Mouse (Mus musculus) bone marrow macrophage, adult 2 months (primary cell): ENCODE measurements at regions not wholly inside any gene's neighbourhood (a gene's known extent, or its start where the extent isn't known, plus 50 kb on each side); places are given as distances from the start of the nearest gene placed in this dataset.

Source experiments
- H3K27ac ChIP-seq: 2 replicates; pipeline ENCODE4 v1.5.1; 2012; ENCODE audit warnings: low read depth, low read length; ENCODE audit not compliant: insufficient read depth
- H3K4me1 ChIP-seq: 2 replicates; pipeline ENCODE4 v1.6.1; 2012; ENCODE audit warnings: low read length; ENCODE audit not compliant: control insufficient read depth, insufficient read depth
- H3K4me3 ChIP-seq: 2 replicates; pipeline ENCODE4 v1.5.1; 2012; ENCODE audit warnings: mild to moderate bottlenecking, low read length, moderate library complexity; ENCODE audit not compliant: insufficient read depth
- CTCF ChIP-seq: IDR thresholded peaks from 2 replicates; pipeline ENCODE4 v1.5.1; 2012; ENCODE audit warnings: low read depth, mild to moderate bottlenecking, low read length, moderate library complexity
- POLR2A ChIP-seq: IDR thresholded peaks from 2 replicates; pipeline ENCODE4 v1.6.1; 2012; ENCODE audit warnings: mild to moderate bottlenecking, low read depth, low read length, borderline replicate concordance

DNA sequence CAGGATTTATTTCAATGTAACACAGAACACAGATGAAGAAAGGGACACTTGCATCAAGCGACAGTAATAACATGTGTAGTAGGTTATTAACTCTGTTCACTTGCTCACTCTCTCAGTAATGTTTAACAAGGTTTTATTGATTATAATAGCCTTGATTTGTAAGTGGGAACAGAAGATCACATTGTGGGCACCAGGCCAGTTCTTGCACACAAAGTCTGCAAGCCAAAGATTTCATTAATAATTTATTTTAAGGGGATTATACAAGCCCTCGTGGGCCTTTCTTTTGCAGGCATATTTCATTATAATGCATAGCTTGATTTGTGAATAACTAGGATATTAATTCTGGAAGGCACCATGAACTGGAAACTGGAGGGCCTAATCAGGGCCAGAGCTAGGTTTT, 83.0 kb downstream of the Aldh8a1 start:
- TF ChIP-seq POLR2A (no peak), CTCF (no peak)
- H3K4me1 ChIP-seq = no peaks in the 10 kb centered on the region
- no peak overlapping the region for H3K4me3 ChIP-seq
- no peak overlapping the region for H3K27ac ChIP-seq

DNA sequence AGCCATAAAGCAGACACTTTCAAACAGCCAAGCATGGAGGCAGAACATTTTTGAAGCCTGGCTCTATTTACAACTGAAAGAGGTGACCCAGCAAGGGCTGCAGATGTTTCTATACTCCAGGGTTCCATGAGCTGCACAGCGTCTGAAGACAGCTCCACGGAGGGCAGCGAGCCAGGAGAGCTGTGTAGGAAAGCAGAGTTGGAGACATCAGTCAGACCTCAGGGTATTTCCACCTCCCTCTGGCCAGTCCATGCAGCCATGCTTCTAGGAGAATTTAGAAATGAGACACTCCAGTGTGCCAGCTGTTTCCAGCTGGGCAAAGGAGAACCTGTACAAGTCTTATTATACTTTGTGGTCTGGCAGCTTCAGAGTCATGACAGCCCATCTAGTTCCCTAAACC, 85.8 kb downstream of the Aldh8a1 start:
- TF ChIP-seq CTCF (no peak), POLR2A (no peak)
- Histone ChIP-seq H3K4me3 (no peak overlapping the region), H3K27ac (no peak overlapping the region), H3K4me1 (no peaks in the 10 kb centered on the region)

DNA sequence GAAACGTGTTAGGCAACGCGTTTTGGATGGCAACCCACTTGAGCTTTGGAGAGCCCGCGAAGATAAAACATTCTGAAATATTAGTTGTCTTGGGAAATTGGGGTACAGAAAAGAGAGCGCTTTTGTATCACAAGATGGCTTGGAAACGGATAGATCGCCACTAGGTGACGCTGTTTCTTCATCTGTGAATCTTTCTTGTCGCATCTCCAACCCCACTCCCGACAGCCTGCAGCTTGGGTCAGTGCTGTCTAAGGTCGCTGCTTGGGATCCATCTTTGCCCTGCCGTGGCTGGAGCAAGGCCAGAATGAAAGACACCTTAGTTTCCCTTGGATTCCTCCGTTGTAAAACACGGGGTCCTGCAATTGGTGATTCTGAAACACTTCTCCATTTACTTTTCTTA, 88.3 kb downstream of the Aldh8a1 start:
- H3K27ac ChIP-seq = no peak overlapping the region
- no peak overlapping the region for H3K4me3 ChIP-seq
- peaks cover 6% of the 10 kb centered on the region; the same call in 1 of the 2 replicates for H3K4me1 ChIP-seq
- peak; percentile 92 for TF ChIP-seq CTCF
- TF ChIP-seq POLR2A = no peak

DNA sequence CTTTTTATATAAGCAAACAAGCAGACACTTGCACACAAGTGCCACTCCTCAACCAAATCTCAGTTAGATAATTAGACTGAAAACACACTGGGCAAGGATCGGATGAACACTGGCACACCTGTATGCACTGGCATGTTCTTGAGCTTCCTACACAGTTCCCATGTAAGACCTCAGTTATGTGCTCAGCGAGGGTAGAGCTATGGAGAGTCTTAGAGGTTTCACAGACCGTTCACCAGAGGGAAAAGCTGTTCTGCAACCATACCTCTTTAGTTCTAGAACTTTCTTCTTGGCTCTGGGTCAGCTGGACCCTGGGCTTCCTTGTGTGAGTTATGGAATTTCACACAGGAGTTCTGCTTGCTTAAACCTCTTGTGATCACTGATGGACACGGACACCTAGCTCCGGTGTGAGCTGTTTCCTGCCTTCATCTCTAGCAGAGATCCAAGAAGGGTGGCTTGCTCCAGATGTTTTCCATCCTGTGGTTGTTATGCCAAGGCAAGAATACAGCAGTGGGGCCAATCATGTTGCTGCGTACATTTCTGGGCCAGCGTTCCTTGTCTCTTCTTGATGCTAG, 88.8 kb downstream of the Aldh8a1 start:
- TF ChIP-seq POLR2A (no peak), CTCF (no peak)
- Histone ChIP-seq H3K4me3 (no peak overlapping the region), H3K4me1 (peaks cover 6% of the 10 kb centered on the region; the same call in 1 of the 2 replicates), H3K27ac (no peak overlapping the region)

DNA sequence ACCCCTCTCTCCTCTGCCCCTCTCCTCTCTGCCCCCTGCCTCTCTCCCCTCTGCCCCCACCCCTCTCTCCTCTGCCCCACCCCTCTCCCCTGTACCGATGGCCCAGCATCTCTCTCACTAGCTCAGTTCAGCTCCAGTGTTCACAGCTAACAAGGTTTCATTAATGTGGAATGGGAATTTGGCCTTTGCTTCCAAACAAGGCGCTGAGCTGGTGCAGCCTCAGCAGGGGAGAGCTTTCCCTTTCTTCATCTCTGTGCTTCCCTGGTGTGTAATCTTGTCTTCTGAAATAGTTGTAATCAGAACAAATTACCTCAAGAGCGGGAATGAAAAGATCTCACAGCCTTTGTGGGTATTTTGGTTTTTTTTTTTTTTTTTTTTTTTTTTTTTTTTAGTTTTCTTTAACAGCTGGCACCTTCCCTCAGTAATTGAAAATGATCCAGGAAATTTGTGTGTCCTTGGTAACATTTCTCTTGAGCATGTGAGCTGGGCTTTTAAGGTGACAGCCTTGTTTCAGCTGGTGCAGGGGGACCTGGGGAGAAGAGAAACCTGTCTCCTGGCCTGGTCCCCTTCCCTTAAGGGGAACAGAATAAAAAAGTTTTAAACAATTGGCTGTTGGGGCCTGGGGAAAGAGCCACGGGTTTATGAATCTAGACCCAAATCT, 90.5 kb downstream of the Aldh8a1 start:
- TF ChIP-seq POLR2A = no peak
- no peak for TF ChIP-seq CTCF
- peaks cover 6% of the 10 kb centered on the region; the same call in 1 of the 2 replicates for H3K4me1 ChIP-seq
- H3K27ac ChIP-seq = no peak overlapping the region
- no peak overlapping the region for H3K4me3 ChIP-seq

DNA sequence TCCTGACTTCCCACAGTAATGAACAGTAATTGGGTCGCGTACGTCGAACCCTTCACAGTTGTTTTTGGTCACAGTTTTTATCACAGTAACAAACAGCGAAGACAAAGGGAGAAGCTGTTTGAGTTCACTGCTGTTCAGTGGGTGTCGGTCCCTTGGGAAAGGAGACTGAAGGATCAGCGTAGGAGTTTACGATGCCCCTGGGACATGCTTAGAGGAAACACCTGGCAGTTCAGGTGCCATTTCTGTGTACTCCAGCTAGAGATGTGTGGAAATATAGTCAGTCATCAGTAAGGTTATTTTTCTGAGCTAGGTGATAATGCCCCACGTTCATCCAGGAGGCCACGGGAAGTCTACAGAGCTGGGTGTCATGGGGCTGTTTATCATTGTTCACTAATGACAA, 91.3 kb downstream of the Aldh8a1 start:
- H3K27ac ChIP-seq = no peak overlapping the region
- TF ChIP-seq CTCF (no peak), POLR2A (no peak)
- H3K4me3 ChIP-seq = no peak overlapping the region
- peaks cover 6% of the 10 kb centered on the region; the same call in 1 of the 2 replicates for H3K4me1 ChIP-seq

DNA sequence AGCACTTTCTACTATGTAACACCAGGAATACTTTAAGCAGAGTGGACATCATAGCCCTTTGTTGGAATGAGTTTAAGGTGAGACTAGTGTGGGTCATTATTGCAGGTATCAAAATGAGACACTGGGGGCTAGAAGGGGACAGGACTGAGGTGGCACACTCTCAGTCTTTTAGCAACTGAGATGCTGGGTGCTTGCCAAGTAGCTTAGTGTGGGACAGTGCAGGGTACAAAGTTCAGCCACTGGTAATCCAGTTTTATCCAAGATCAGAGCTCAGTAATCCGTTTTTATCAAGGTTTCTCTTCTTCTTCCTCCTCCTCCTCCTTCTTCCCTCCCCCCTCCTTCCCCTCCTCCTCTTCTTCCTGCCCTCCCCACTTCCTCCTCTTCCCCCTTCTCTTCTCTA, 92.9 kb downstream of the Aldh8a1 start:
- H3K4me1 ChIP-seq = peaks cover 6% of the 10 kb centered on the region; the same call in 1 of the 2 replicates
- no peak overlapping the region for H3K4me3 ChIP-seq
- TF ChIP-seq CTCF = no peak
- no peak for TF ChIP-seq POLR2A
- no peak overlapping the region for H3K27ac ChIP-seq

DNA sequence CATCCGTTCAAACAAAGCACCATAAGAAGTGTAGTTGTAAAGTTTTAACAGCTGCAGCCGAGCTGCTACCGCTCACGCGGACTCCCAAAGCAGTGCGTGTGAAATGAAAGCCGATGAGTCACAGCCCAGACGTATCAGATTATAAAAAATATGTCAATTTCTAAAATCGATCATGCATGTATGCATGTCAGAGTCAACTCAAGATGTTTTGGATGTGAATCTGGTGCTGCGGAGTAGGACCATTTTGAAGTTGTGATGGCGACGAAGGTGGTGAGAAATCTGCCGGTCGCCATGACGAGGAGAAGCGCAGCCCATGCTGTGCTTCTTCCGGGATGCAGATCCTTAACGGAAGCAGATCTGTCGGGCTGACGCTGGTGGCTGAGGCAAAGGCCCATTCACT, 93.5 kb downstream of the Aldh8a1 start:
- Histone ChIP-seq H3K27ac (no peak overlapping the region), H3K4me3 (no peak overlapping the region), H3K4me1 (peaks cover 6% of the 10 kb centered on the region; the same call in 1 of the 2 replicates)
- TF ChIP-seq POLR2A = no peak
- TF ChIP-seq CTCF = no peak

DNA sequence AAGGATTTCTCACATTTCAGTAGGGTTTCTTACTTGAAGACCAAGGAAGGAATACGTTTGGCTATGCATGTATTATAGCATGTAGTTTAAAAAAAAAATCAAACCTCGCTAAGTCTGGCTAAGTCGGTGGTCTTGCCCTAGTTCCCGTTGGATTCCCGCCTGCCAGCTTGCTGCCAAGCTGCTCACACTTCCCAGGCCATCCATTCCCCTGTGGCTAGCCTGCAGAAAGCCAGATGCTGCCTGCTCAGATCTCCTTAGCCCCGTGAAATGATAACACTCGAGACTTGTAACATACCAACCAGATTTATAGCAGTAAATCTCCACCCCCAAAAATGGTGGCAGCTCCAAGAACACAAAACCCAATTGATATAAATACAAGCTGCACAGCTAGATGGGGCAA, 97.2 kb downstream of the Aldh8a1 start:
- H3K4me3 ChIP-seq = no peak overlapping the region
- TF ChIP-seq POLR2A (no peak), CTCF (no peak)

DNA sequence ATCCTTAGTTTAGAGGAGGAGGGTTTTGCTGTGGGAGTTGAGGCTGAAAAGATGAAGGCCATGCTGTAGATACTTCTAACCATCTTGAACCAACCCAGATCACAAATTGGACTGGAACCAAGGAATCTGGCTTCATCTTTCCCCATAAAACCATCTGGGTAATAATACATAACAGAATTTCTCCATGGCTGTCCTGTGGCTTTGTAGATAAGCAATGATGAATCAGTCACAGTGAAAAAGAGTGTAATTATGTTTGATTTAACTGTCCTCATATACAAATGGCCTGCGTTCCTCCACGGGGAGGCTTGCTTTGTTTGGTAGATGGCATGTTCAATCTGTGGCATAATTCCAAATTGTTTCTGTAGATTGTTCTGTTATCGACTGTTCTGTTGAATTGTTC, 100.9 kb downstream of the Aldh8a1 start:
- TF ChIP-seq CTCF = no peak
- no peak for TF ChIP-seq POLR2A
- Histone ChIP-seq H3K27ac (no peak overlapping the region), H3K4me1 (peaks cover 2% of the 10 kb centered on the region; the same call in 1 of the 2 replicates), H3K4me3 (no peak overlapping the region)

More for the DNA sequence above, 97.2 kb downstream of the Aldh8a1 start:
- Histone ChIP-seq H3K4me1 (peaks cover 8% of the 10 kb centered on the region), H3K27ac (no peak overlapping the region)
